Mouse (Mus musculus) ES-E14 (cell line): ENCODE data around the gene Ergic2. TPM values are rescaled to one million over a fixed set of nuclear protein-coding genes. Genes with fewer than 3 reads are reported as not detected.

Source experiments
- DNase-seq: peaks from one replicate; pipeline ENCODE4 v3.0.0-alpha.2; 2013; ENCODE audit warnings: low read depth, low spot score
- H3K27ac ChIP-seq: 2 replicates; pipeline ENCODE4 v1.5.1; 2012; ENCODE audit warnings: low read depth, mild to moderate bottlenecking, low read length, moderate library complexity, mixed read lengths; ENCODE audit not compliant: poor library complexity, insufficient read depth, severe bottlenecking
- H3K36me3 ChIP-seq: 2 replicates; pipeline ENCODE4 v1.6.1; 2012; ENCODE audit warnings: mild to moderate bottlenecking, low read length, moderate library complexity, mixed read lengths; ENCODE audit not compliant: control insufficient read depth, poor library complexity, insufficient read depth, severe bottlenecking
- H3K4me1 ChIP-seq, 2 experiments: fragments of 150-350 bp in 1 of 2; sonication (generic) in 1 of 2; 2 replicates each; pipeline ENCODE4 v1.6.1; 2012; ENCODE audit warnings: low read length in 2 of 2, mild to moderate bottlenecking in 1 of 2, mixed read lengths in 1 of 2; ENCODE audit not compliant: control insufficient read depth in 2 of 2, insufficient read depth in 2 of 2, poor library complexity in 1 of 2
- H3K4me3 ChIP-seq, 2 experiments: fragments of 150-350 bp in 1 of 2; sonication (generic) in 1 of 2; 2 replicates each; pipeline ENCODE4 v1.5.1; 2012; ENCODE audit warnings: low read length in 2 of 2, low read depth in 1 of 2, mild to moderate bottlenecking in 1 of 2, mixed read lengths in 1 of 2; ENCODE audit not compliant: insufficient read depth in 1 of 2, poor library complexity in 1 of 2, severe bottlenecking in 1 of 2
- H3K9ac ChIP-seq: 2 replicates; pipeline ENCODE4 v1.6.1; 2012; ENCODE audit warnings: low read depth, mild to moderate bottlenecking, low read length, mixed read lengths; ENCODE audit not compliant: poor library complexity, insufficient read depth, severe bottlenecking
- H3K9me3 ChIP-seq: fragments of 150-350 bp; sonication (generic); 2 replicates; pipeline ENCODE4 v1.6.1; 2012; ENCODE audit warnings: low read depth, mild to moderate bottlenecking, low read length; ENCODE audit not compliant: control insufficient read depth, insufficient read depth
- CHD2 ChIP-seq: IDR thresholded peaks from 2 replicates; pipeline ENCODE4 v1.6.1; 2014; ENCODE audit warnings: mild to moderate bottlenecking, low read depth, low read length, inconsistent platforms
- HCFC1 ChIP-seq: IDR thresholded peaks from 2 replicates; pipeline ENCODE4 v1.6.1; 2012; ENCODE audit warnings: low read length, inconsistent platforms, borderline replicate concordance; ENCODE audit not compliant: insufficient read depth
- MAFK ChIP-seq: IDR thresholded peaks from 2 replicates; pipeline ENCODE4 v1.6.1; 2014; ENCODE audit warnings: mild to moderate bottlenecking, low read depth, low read length, inconsistent platforms; ENCODE audit not compliant: insufficient read depth
- ZC3H11A ChIP-seq: IDR thresholded peaks from 2 replicates; pipeline ENCODE4 v1.6.1; 2012; ENCODE audit warnings: low read depth, mild to moderate bottlenecking, inconsistent platforms, low read length, borderline replicate concordance
- ZNF384 ChIP-seq: IDR thresholded peaks from 2 replicates; pipeline ENCODE4 v1.6.1; 2012; ENCODE audit warnings: low read depth, low read length, inconsistent platforms
- in situ Hi-C, 2 experiments: fragments of 600-800 bp; cut with MboI; formaldehyde crosslinking; loops; one replicate each; pipeline ENCODE4 v1.15.1; 2025; ENCODE audit warnings: low sequenced_read_pairs in 2 of 2, inconsistent platforms in 1 of 2; ENCODE audit not compliant: unreplicated experiment in 2 of 2
- total RNA-seq: library from RNA; depleted of rRNA; stranded (reverse); fragments of 300-350 nt; gene quantifications from 2 replicates; pipeline ENCODE4 v1.2.3, GENCODE M21; 2012; rRNA removed

Ergic2 gene
- total RNA-seq, 1 experiment: 197 TPM

DNA sequence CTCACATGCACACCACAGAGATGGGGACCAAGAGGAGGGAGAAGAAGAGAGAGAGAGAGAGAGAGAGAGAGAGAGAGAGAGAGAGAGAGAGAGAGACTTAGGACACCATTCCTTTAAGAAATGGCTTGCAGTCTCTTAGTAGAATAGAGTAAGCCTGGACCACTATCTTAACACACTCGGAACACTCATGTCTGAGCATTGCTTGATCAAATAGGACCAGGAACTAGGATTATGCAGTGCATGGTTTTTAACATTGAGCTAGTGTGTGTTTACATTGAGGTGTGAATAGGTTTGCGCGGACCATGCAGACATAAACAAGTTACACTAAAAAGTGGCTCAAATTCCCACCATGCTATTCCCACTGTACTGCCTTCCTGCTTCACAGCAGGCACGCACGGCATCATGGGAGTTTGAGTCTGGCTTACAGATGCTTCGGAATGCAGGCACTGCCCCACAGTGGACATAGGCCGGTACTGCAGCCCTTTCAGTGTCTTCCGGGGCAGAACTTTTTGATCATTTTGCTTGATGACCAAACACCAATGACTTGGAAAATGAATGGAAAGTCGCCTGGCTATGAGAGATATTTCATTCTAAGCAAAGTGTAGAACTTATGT is 76.3 kb downstream of the Ergic2 start:
- H3K9ac ChIP-seq: no peak overlapping the region
- no peaks in the 10 kb centered on the region for H3K36me3 ChIP-seq
- no peaks in the 10 kb centered on the region for H3K4me1 ChIP-seq
- in situ Hi-C loops: no loop called here
- H3K27ac ChIP-seq: no peak overlapping the region
- DNase-seq: peak; percentile 78
- no peaks in the 10 kb centered on the region for H3K9me3 ChIP-seq
- no peak overlapping the region for H3K4me3 ChIP-seq
- TF ChIP-seq MAFK: no peak
- TF ChIP-seq CHD2: no peak
- TF ChIP-seq ZC3H11A: peak; percentile 88
- TF ChIP-seq ZNF384: no peak
- peak; percentile 62; the same call in 1 of the 2 replicates for TF ChIP-seq HCFC1

DNA sequence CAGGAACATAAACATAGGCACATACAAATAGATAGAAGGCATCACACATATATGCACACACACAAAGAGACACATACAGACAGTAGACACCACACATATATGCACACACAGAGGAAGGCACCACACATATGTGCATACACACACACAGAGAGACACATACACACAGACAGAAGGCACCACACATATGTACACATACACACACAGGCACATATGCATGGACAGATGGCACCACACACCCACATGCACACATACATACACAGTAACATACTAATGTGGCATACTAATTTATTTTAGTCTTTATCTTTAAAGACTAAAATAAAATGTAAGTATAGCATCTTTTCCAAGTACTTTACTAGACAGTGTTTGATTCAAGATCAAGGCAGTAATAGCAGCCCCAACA is 78.6 kb downstream of the Ergic2 start:
- DNase-seq: no peak
- Histone ChIP-seq H3K9ac (no peak overlapping the region), H3K9me3 (no peaks in the 10 kb centered on the region), H3K4me1 (no peaks in the 10 kb centered on the region), H3K4me3 (no peak overlapping the region), H3K36me3 (no peaks in the 10 kb centered on the region), H3K27ac (no peak overlapping the region)
- no peak for TF ChIP-seq ZNF384
- no peak for TF ChIP-seq HCFC1
- TF ChIP-seq ZC3H11A: no peak
- no peak for TF ChIP-seq MAFK
- TF ChIP-seq CHD2: no peak
- in situ Hi-C loops: no loop called here

DNA sequence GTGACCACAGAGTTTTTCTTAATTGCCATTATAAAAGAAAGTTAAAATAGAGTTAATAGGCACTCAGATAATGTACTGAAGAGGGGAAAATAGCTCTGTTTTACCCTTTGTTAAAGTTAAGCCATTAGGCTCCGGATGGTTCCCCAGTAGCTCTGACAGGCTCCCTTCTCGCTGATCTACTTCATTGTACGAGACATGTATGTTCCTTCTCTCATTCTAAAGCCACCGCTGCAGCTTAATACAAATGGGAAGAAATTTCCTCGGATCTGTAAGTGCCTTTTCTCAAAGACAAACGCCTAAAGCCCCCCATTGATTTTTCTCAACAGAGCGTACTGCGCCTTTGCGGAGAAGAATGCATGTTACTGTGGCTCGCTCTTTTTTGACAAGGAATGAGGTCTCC is 79.9 kb downstream of the Ergic2 start:
- Histone ChIP-seq H3K4me3 (no peak overlapping the region), H3K27ac (no peak overlapping the region), H3K9me3 (no peaks in the 10 kb centered on the region), H3K36me3 (no peaks in the 10 kb centered on the region), H3K4me1 (no peaks in the 10 kb centered on the region), H3K9ac (no peak overlapping the region)
- in situ Hi-C loops: no loop called here
- no peak for TF ChIP-seq CHD2
- TF ChIP-seq ZC3H11A: no peak
- TF ChIP-seq HCFC1: no peak
- no peak for TF ChIP-seq MAFK
- no peak for TF ChIP-seq ZNF384
- no peak for DNase-seq

Other genes starting within 250 kb of the Ergic2 start
- 1.0 and 1.5 TPM in 2 replicates for gene Far2, start 165.1 kb downstream of the Ergic2 start, total RNA-seq
- 5.8 and 8.6 TPM in 2 replicates for gene Tmtc1, start 232.0 kb upstream of the Ergic2 start, total RNA-seq